Mouse (Mus musculus) C2C12 (cell line): Measurements from ENCODE around the gene Rab11a. TPM values are rescaled to one million over a fixed set of nuclear protein-coding genes. Genes with fewer than 3 reads are reported as not detected.

Source experiments
- H3K27me3 ChIP-seq: one replicate; pipeline ENCODE4 v1.6.1; 2011; ENCODE audit not compliant: control insufficient read depth, insufficient read depth, insufficient read length
- H3K36me3 ChIP-seq: one replicate; pipeline ENCODE4 v1.6.1; 2011; ENCODE audit not compliant: control insufficient read depth, insufficient read depth
- H3K4me3 ChIP-seq: one replicate; pipeline ENCODE4 v1.5.1; 2011; ENCODE audit warnings: mild to moderate bottlenecking, control low read depth; ENCODE audit not compliant: poor library complexity, insufficient read depth, severe bottlenecking
- H3K79me2 ChIP-seq: one replicate; pipeline ENCODE4 v1.6.1; 2011; ENCODE audit not compliant: control insufficient read depth, insufficient read depth
- H3K79me3 ChIP-seq: one replicate; pipeline ENCODE4 v1.6.1; 2011; ENCODE audit warnings: low read depth, control low read depth
- H3ac ChIP-seq: one replicate; pipeline ENCODE3; 2011; ENCODE audit warnings: low read depth; ENCODE audit not compliant: control insufficient read depth, insufficient read length
- CEBPB ChIP-seq: IDR thresholded peaks from one replicate; pipeline ENCODE4 v1.6.1; 2011; ENCODE audit warnings: low read depth, mild to moderate bottlenecking, control low read depth, moderate library complexity
- CTCF ChIP-seq: IDR thresholded peaks from one replicate; pipeline ENCODE4 v1.5.1; 2011; ENCODE audit not compliant: control insufficient read depth, insufficient read depth, insufficient read length
- FOSL1 ChIP-seq: IDR thresholded peaks from one replicate; pipeline ENCODE4 v1.8.0; 2011; ENCODE audit warnings: mild to moderate bottlenecking, low read length; ENCODE audit not compliant: poor library complexity, insufficient read depth, severe bottlenecking
- MAX ChIP-seq: IDR thresholded peaks from one replicate; pipeline ENCODE4 v1.6.1; 2011; ENCODE audit warnings: mild to moderate bottlenecking, control low read depth
- MYOD1 ChIP-seq: IDR thresholded peaks from one replicate; pipeline ENCODE4 v1.6.1; 2011; ENCODE audit warnings: low read depth; ENCODE audit not compliant: control insufficient read depth, insufficient read length
- MYOG ChIP-seq: IDR thresholded peaks from one replicate; pipeline ENCODE4 v1.6.1; 2011; ENCODE audit not compliant: control insufficient read depth, insufficient read length; ENCODE audit errors: extremely low read depth
- USF1 ChIP-seq: IDR thresholded peaks from one replicate; pipeline ENCODE4 v1.6.1; 2011; ENCODE audit warnings: low read depth, mild to moderate bottlenecking, control low read depth, moderate library complexity
- polyA plus RNA-seq: library from polyadenylated mRNA; unstranded; fragments of >200 nt; fragmentation: generic; extraction: Trizol; gene quantifications from one replicate; pipeline ENCODE4 v1.2.1, GENCODE M21; 2012; ENCODE audit warnings: missing spikeins

The Rab11a gene
- polyA plus RNA-seq, 1 experiment: 92.7 TPM

DNA sequence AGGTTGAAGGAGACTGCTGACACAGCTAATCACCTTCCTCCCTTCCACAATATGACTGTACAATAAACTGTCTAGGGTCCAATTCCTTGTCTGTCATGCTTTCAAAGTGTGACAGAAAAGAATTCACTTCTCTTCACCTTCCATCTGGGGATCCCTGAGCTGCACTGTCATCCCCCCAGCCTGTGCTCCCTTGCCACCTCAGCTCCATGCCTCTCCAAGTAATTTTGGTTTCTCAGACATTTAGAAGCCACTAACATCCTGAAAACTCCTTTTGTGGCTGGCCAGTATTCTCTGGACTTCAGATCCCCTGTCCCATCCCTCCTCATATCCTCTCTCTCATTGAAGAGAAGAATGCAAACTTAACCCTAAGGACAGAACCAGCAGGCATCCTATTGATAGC lies 35.2 kb downstream of the Rab11a start:
- Histone ChIP-seq H3ac (no peak overlapping the region), H3K27me3 (no peaks in the 10 kb centered on the region), H3K79me2 (no peaks in the 10 kb centered on the region), H3K36me3 (no peaks in the 10 kb centered on the region), H3K4me3 (no peak overlapping the region), H3K79me3 (no peaks in the 10 kb centered on the region)
- TF ChIP-seq CEBPB (no peak), MYOG (no peak), MYOD1 (no peak), MAX (no peak), USF1 (no peak), FOSL1 (no peak)

GRCm38 (mm10) chr9:64701651-64702050 lies 35.9 kb downstream of the Rab11a start:
- Histone ChIP-seq H3K79me2 (no peaks in the 10 kb centered on the region), H3ac (no peak overlapping the region), H3K36me3 (no peaks in the 10 kb centered on the region), H3K79me3 (no peaks in the 10 kb centered on the region), H3K4me3 (no peak overlapping the region), H3K27me3 (no peaks in the 10 kb centered on the region)
- no peak for TF ChIP-seq FOSL1
- no peak for TF ChIP-seq CEBPB
- TF ChIP-seq USF1: no peak
- TF ChIP-seq MYOG: no peak
- TF ChIP-seq MYOD1: no peak
- TF ChIP-seq CTCF: no peak
- TF ChIP-seq MAX: no peak

DNA sequence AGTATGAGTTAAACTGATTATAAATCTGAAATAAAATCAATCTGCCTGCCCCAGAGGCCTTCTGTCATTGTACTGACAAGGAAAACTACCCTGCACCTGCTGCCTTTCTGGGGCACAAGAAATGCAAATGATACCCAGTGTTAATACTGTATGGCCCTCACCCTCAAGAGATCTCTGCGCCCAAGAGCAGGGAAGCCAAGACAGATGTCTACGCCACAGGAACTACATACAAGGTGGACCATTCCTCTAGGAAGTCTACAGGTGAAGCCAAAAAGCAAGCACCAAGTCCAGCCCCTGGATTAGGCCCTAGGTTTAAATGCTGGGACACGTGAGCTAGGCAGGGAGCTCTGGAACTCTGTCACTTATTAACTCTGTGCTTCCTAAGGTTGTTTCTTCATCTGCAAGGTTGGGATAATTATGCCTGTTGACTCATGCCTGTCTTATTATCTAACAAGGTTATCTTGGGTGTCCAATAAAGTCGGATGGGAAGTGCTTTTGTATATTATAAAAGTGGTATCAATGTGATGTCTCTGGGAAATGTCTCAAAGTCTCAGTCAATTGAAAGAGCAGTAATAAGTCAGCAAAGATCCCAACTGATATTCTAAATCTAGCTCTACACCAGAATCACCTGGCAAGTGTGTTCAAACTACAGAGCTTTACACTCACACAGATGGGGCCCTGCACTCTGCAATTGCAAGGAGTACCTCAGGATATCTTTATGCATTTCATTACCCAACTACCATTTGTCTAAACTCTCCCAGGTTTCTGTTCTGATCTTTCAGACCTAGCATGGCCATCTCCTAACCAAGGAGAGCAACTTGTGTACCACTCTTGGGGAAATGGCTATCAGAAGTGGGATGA lies 36.9 kb downstream of the Rab11a start:
- H3K27me3 ChIP-seq: no peaks in the 10 kb centered on the region
- H3ac ChIP-seq: no peak overlapping the region
- no peaks in the 10 kb centered on the region for H3K79me3 ChIP-seq
- no peak overlapping the region for H3K4me3 ChIP-seq
- no peaks in the 10 kb centered on the region for H3K36me3 ChIP-seq
- TF ChIP-seq USF1: no peak
- no peak for TF ChIP-seq MYOG
- no peak for TF ChIP-seq CEBPB
- no peak for TF ChIP-seq MAX
- no peak for TF ChIP-seq MYOD1
- no peak for TF ChIP-seq FOSL1
- TF ChIP-seq CTCF: no peak
- no peaks in the 10 kb centered on the region for H3K79me2 ChIP-seq

DNA sequence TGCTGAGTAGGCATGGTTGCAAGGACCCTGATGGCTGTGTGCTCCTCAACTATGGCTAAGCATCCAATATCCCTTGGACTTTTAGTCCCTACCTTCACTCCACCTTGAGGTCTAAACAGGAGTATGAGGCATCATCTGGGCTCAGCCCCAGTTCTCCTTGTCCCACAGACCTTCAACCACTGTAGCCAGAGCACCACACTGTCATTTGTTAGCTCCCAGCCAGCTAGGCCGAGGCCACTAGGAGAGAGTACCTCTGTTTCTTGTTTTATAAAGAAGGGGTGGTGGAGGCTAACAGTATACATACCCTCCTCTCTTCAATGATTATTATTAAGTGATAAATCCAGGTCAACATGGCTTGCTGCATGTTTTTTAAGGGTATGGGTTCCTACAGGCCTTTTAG lies 39.0 kb downstream of the Rab11a start:
- no peak for TF ChIP-seq MAX
- TF ChIP-seq CEBPB: no peak
- no peak for TF ChIP-seq MYOD1
- TF ChIP-seq USF1: no peak
- no peak for TF ChIP-seq FOSL1
- no peak for TF ChIP-seq MYOG
- TF ChIP-seq CTCF: no peak
- Histone ChIP-seq H3K4me3 (no peak overlapping the region), H3K27me3 (no peaks in the 10 kb centered on the region), H3K79me2 (no peaks in the 10 kb centered on the region), H3K79me3 (no peaks in the 10 kb centered on the region), H3ac (no peak overlapping the region), H3K36me3 (peaks cover 8% of the 10 kb centered on the region)

GRCm38 (mm10) chr9:64697677-64698076 lies 39.9 kb downstream of the Rab11a start:
- Histone ChIP-seq H3K36me3 (peaks cover 8% of the 10 kb centered on the region), H3K27me3 (no peaks in the 10 kb centered on the region), H3K79me2 (no peaks in the 10 kb centered on the region), H3K4me3 (no peak overlapping the region), H3ac (no peak overlapping the region), H3K79me3 (no peaks in the 10 kb centered on the region)
- TF ChIP-seq CTCF (no peak), MAX (no peak), FOSL1 (no peak), CEBPB (no peak), MYOG (no peak), USF1 (no peak), MYOD1 (no peak)

GRCm38 (mm10) chr9:64697006-64697405 lies 40.6 kb downstream of the Rab11a start:
- Histone ChIP-seq H3K4me3 (no peak overlapping the region), H3K36me3 (peaks cover 8% of the 10 kb centered on the region), H3K79me3 (no peaks in the 10 kb centered on the region), H3K27me3 (no peaks in the 10 kb centered on the region), H3ac (no peak overlapping the region), H3K79me2 (no peaks in the 10 kb centered on the region)
- TF ChIP-seq USF1 (no peak), CEBPB (no peak), MYOD1 (no peak), MYOG (no peak), FOSL1 (no peak), CTCF (no peak), MAX (no peak)
